Comparison of ENCODE assay signal across 7 mouse cellular contexts in genomic region chr3:20661883-20662282, GRCm38 (mm10).
DNase-seq lines count a peak whose midpoint lies in the region; ATAC-seq lines count a peak whose summit lies in the region.

No protein-coding gene starts in this region.

- no peak overlapping the region for H3K4me3 ChIP-seq in heart, embryonic 10.5 days

- H3K9me3 ChIP-seq in heart, embryonic 10.5 days = no peaks in the 10 kb centered on the region

- intact Hi-C loops in left cerebral cortex, postnatal 25 days (cut with DNase I) = no loop called here

- DNase-seq in brain, adult 2 months (ENCODE audit: low read depth, low spot score) = peak; percentile 97
- DNase-seq in cerebellum, adult 11 months = peak; percentile 76
- peak; percentile 77 for DNase-seq in heart, embryonic 10.5 days (ENCODE audit: low spot score)
- DNase-seq in left cerebral cortex, postnatal 25 days (ENCODE audit: low spot score in 2 of 2) = peak; percentile 25
- DNase-seq in lung, postnatal 4 days = no peak
- DNase-seq in thymus, postnatal 14 days = no peak

- H3K36me3 ChIP-seq in heart, embryonic 10.5 days = no peaks in the 10 kb centered on the region

- WGBS in heart, embryonic 10.5 days = 3% methylated on average over 1 of the region's 1 CpGs

- ATAC-seq in activated CD4-positive, CD25-positive, alpha-beta regulatory T cell, adult 4 months = no peak

- no peak overlapping the region for H3K27ac ChIP-seq in heart, embryonic 10.5 days

- H3K27me3 ChIP-seq in heart, embryonic 10.5 days (ENCODE audit: insufficient read depth, poor library complexity, severe bottlenecking) = no peaks in the 10 kb centered on the region

- peaks cover 9% of the 10 kb centered on the region; the same call in 1 of the 2 replicates for H3K4me1 ChIP-seq in heart, embryonic 10.5 days

Comparison
In these comparisons a context has a peak if more than half of its experiments do, and no peak if none do; other contexts are left out.
1. DNase-seq: peak in brain, adult 2 months (single experiment), cerebellum, adult 11 months (single experiment), heart, embryonic 10.5 days (single experiment) and left cerebral cortex, postnatal 25 days (2 of 2); none in lung, postnatal 4 days (0 of 2) and thymus, postnatal 14 days (single experiment).